Mouse (Mus musculus): ENCODE measurements around the gene Fam173a. TPM values are rescaled to one million over a fixed set of nuclear protein-coding genes. Genes with fewer than 3 reads are reported as not detected.
A peak's percentile ranks its signal among the peaks of the same experiment; 100 is the strongest.
"Not testable (repeated sequence)": the region's sequence is repeated elsewhere in the genome, so short reads cannot be mapped to it uniquely, and the experiment has no call there.

Gene Fam173a
- polyA plus RNA-seq, 1 experiment = 169 TPM

GRCm38 (mm10) chr17:25769331-25769730 is 23.4 kb downstream of the Fam173a start:
- DNase-seq (ENCODE audit: extremely low spot score in 1 of 2, low spot score in 1 of 2) = no peak

GRCm38 (mm10) chr17:25765886-25766285 is 26.8 kb downstream of the Fam173a start:
- DNase-seq (ENCODE audit: extremely low spot score in 1 of 2, low spot score in 1 of 2) = no peak

DNA sequence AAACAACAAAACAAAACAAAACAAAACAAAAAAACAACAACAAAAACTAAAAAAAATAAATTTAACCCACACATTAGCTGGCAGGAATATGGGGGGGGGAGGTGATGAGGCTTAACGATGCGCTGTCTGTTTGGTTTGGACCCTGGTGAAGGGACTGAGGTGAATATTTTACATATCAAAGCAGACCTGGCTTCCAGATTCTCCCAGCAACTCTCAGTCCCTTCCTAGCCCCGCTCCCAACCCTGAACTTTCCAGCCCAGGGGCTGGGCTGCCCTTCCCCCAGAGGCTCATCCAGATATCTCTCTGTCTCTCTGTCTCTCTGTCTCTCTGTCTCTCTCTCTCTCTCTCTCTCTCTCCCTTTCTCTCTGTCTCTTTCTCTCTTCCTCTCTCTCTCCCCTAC is 30.1 kb downstream of the Fam173a start:
- DNase-seq (ENCODE audit: extremely low spot score in 1 of 2, low spot score in 1 of 2) = no peak

- peak in 1 of 2 experiments; percentile 77 for DNase-seq (ENCODE audit: extremely low spot score in 1 of 2, low spot score in 1 of 2)
These were observed 31.1 kb downstream of the Fam173a start for GRCm38 (mm10) chr17:25761561-25761970.

DNA sequence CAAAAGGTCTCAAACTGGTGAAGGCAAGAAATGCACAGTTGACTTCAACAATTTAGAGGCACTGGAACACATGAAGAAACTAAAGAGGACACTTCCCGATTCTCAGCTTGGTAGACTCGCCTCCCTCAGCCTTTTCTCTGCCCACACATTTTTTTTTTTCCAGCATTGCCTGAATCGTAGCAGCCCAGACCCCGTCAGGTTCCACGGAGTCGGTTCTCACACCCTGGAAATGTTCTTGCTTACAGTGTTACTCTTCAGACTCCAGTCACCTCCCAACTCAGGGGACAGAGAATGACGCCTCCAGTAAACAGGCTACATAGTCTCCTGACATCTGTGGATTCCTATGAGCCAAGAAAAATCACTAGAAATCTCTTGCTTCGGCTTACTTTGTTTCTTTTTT is 32.6 kb downstream of the Fam173a start:
- peak in 1 of 2 experiments; percentile 67 for DNase-seq (ENCODE audit: extremely low spot score in 1 of 2, low spot score in 1 of 2)

DNA sequence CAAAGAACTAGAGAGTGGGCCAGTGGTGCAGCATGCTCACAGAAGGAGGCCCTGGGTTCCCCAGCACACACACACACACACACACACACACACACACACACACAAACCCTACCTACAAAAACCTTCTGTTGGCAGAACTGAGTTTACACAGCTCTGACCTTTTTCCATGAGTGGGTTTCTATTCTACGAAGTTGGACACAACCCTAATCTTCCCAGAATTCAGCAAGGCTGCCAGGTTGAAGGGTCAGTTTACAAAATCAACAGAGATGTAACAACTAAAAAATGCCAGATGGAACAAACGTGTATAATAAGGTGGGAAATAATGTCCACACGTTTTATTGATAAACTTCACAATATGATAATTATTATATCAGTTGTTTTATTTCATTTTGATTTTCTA is 35.0 kb downstream of the Fam173a start:
- DNase-seq (ENCODE audit: extremely low spot score in 1 of 2, low spot score in 1 of 2) = no peak

- DNase-seq (ENCODE audit: extremely low spot score in 1 of 2, low spot score in 1 of 2) = no peak
These were observed 36.1 kb downstream of the Fam173a start for GRCm38 (mm10) chr17:25756378-25757242.

DNA sequence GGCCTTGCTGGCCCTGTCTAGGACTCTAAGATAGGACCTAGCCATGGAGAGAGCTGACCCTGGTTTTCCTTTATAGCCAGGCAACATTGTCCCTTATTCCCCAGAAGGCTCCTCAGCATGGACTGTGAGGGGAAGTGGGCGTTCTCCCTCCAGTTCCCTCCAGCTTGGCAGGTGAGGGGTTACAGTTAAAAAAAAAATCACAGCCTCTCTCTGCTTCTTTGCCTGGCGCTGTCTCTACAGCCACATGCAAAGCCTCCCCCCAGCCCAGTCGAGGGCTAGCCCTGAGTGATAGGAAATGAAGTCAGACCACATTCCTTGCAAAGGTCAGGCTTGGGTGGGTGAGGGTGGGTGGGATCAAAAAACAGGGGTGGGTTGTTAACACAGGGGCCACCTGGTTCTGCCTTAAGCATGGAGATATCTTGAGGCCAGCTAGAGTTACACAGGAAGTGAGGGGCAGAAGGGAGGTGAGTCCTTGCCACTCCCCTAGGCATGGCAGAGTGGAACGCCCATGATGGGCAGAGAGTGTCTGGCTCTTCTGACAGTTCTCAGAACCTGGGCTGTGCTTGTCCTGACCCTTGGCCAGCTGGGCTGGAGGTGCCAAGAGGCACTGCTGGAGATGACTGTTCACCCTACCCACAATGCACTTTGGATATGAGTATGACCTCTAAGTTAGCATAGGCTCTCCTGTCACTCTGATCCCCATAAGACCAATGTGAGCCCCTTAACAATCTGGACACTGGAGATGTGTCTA is 36.9 kb downstream of the Fam173a start:
- no peak for DNase-seq (ENCODE audit: extremely low spot score in 1 of 2, low spot score in 1 of 2)

DNA sequence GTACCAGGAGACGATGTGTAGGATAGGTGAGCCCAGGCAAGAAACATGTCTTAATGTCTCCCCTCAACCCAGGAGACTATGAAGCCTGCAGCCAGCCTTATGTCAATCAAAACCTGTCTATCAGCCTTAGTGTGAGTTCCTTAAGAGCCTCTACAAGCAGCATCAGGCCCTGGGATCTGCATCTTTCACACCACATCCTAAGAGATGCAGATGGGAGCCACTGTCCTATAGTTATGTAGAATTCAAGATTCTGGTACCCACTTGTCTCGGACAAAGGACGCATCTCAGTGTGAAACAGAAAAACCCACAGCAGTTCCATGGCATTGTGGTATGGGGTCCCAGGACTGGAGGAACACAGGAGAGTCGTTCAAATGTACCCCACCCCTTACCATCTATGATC is 37.6 kb downstream of the Fam173a start:
- DNase-seq (ENCODE audit: extremely low spot score in 1 of 2, low spot score in 1 of 2) = no peak

DNA sequence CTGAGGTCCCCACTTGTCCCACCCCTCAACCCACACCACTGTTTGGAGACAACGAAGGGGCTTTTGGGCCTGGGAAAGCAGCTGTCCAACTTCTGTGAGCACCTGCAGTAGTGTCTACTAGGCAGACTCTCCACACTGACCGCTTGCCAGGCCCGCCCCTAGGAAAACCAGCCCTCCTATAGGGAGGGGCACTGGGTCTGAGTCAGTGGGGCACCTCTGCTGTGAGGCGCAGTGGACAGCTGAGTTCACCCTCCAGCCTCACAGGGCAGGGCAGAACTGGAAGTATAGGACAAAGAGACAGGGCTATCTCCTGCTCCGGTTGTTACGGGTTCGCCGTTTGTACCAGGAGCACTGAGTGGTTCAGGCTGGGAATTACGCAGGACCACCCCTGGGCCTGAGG is 38.5 kb downstream of the Fam173a start, which contains the start of gene Msln:
TSS of gene Msln (minus strand) at position 138 of the 400 bp plus-strand sequence.
- DNase-seq (ENCODE audit: extremely low spot score in 1 of 2, low spot score in 1 of 2) = no peak

DNA sequence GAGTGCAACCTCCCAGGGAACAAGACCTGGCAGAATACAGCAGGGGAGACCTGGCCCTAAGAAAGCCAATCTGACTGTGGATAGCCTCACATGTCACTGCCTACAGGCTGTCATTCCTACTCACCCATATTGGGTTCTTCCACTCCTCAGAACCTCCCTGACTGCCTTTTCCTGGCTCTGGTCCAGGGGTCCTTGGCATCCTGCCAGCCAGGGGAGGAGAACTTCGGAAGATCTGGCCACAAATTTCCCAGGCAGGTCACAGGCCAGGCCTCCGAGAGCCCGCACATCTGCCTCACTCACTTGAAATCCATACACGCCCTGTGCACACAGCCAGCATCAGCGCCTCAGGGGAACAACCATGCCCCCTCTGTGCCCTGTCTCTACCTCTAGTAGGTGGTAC is 41.3 kb downstream of the Fam173a start:
- no peak for DNase-seq (ENCODE audit: extremely low spot score in 1 of 2, low spot score in 1 of 2)

DNA sequence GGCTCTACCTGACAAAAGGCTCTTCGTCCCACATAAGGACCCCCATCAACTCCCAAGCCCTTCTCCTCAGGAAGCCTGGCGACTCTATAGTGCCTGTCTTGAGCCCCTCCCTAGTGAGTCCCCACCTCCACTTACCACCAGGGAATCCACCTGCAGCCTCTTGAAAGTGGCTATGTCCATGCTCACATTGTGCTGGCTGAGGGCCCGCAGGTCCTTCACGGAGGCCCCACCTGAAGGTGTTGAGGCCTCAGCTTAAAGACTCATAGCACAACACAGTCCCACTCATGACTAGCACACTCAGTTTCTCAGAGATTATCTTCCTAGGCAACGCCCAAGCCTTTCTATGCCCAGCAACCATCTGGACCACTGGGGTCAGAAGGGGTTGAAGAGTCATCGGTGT is 43.4 kb downstream of the Fam173a start:
- no peak for DNase-seq (ENCODE audit: extremely low spot score in 1 of 2, low spot score in 1 of 2)

DNA sequence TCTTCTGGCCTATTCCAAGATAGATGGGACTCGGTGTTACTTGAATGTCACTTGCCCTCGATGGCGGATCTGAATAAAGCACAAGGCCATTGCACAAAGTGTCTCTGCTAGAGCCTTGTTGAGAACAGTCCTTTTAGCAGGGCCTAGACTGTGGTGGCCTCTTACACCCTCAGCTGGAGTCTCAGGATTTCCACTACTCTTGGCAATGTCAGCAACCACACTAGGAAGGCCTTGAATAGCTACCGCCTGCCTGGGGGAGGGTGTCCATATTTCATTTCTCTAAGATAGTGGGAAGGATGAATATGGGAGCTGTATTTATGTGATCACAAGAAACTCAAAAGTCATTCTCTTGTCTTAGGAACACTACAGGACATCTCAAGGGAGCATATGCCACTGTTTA is 44.5 kb downstream of the Fam173a start:
- no peak for DNase-seq (ENCODE audit: extremely low spot score in 1 of 2, low spot score in 1 of 2)

GRCm38 (mm10) chr17:25744311-25744710 is 48.4 kb downstream of the Fam173a start:
- DNase-seq (ENCODE audit: extremely low spot score in 1 of 2, low spot score in 1 of 2) = no peak

DNA sequence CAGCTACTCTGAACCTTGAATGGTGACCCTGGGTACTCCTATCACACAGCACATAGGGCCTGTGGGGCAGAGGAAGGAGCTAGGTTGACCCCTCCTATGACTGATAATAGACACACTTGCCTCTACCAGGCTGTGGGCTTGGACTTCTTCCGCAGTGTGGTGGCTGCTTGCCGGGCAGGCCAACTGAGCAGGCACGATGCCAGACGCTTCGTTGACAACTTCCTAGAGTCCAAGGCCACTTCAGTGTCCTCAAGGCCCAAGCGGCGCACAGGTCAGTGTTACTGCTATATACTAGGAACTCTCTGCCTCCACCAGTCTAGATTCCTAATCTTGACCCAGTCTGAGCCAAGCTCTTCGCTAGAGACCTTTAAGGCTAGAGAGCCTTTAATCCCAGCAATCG is 48.9 kb downstream of the Fam173a start:
- no peak for DNase-seq (ENCODE audit: extremely low spot score in 1 of 2, low spot score in 1 of 2)

- not testable (repeated sequence) for DNase-seq (ENCODE audit: extremely low spot score in 1 of 2, low spot score in 1 of 2)
These were observed 51.2 kb downstream of the Fam173a start for GRCm38 (mm10) chr17:25741471-25741870.

Other genes with a start within 250 kb of the Fam173a start
- gene Sox8, start 222.2 kb downstream of the Fam173a start, polyA plus RNA-seq (2012; rRNA removed) = 41.2 and 43.2 TPM in 2 replicates
- gene Lmf1, start 213.8 kb downstream of the Fam173a start, polyA plus RNA-seq (2012; rRNA removed) = 17.1 and 18.3 TPM in 2 replicates
- gene Gng13, start 75.7 kb downstream of the Fam173a start, polyA plus RNA-seq (2012; rRNA removed) = 330 and 335 TPM in 2 replicates
- gene Chtf18, start 65.5 kb downstream of the Fam173a start, polyA plus RNA-seq (2012; rRNA removed) = 2.5 and 2.9 TPM in 2 replicates
- gene Rpusd1, start 65.2 kb downstream of the Fam173a start, polyA plus RNA-seq (2012; rRNA removed) = 98.8 and 117 TPM in 2 replicates
- gene Mslnl, start 56.9 kb downstream of the Fam173a start, polyA plus RNA-seq (2012; rRNA removed) = 0.16 and 0.88 TPM in 2 replicates
- gene Msln, start 38.5 kb downstream of the Fam173a start, polyA plus RNA-seq (2012; rRNA removed) = 2.9 and 3.0 TPM in 2 replicates
- gene Narfl, start 19.1 kb downstream of the Fam173a start, polyA plus RNA-seq (2012; rRNA removed) = 35.9 and 38.5 TPM in 2 replicates
- 223 and 246 TPM in 2 replicates for gene Haghl, start 7.2 kb downstream of the Fam173a start, polyA plus RNA-seq (2012; rRNA removed)
- gene Ccdc78, start 6.3 kb downstream of the Fam173a start, polyA plus RNA-seq (2012; rRNA removed) = 0.06 and 0.08 TPM in 2 replicates
- gene AC134908.4, start 2.8 kb upstream of the Fam173a start, polyA plus RNA-seq (2012; rRNA removed) = 1.4 and 2.0 TPM in 2 replicates
- gene Metrn, start 4.2 kb upstream of the Fam173a start, polyA plus RNA-seq (2012; rRNA removed) = 159 and 186 TPM in 2 replicates
- 604 and 691 TPM in 2 replicates for gene Fbxl16, start 16.2 kb upstream of the Fam173a start, polyA plus RNA-seq (2012; rRNA removed)
- gene Wdr24, start 30.7 kb upstream of the Fam173a start, polyA plus RNA-seq (2012; rRNA removed) = 34.8 and 40.0 TPM in 2 replicates
- gene Jmjd8, start 36.0 kb upstream of the Fam173a start, polyA plus RNA-seq (2012; rRNA removed) = 65.0 and 65.6 TPM in 2 replicates
- 272 and 292 TPM in 2 replicates for gene Stub1, start 40.5 kb upstream of the Fam173a start, polyA plus RNA-seq (2012; rRNA removed)
- gene Rhbdl1, start 44.4 kb upstream of the Fam173a start, polyA plus RNA-seq (2012; rRNA removed) = 106 and 111 TPM in 2 replicates
- 41.5 and 43.1 TPM in 2 replicates for gene Gm20683, start 48.9 kb upstream of the Fam173a start, polyA plus RNA-seq (2012; rRNA removed)
- gene Rhot2, start 52.0 kb upstream of the Fam173a start, polyA plus RNA-seq (2012; rRNA removed) = 101 and 122 TPM in 2 replicates
- gene Wdr90, start 68.6 kb upstream of the Fam173a start, polyA plus RNA-seq (2012; rRNA removed) = 33.6 and 39.7 TPM in 2 replicates
- 28.8 and 34.5 TPM in 2 replicates for gene Mcrip2, start 75.9 kb upstream of the Fam173a start, polyA plus RNA-seq (2012; rRNA removed)
- 74.9 and 79.9 TPM in 2 replicates for gene Mettl26, start 82.2 kb upstream of the Fam173a start, polyA plus RNA-seq (2012; rRNA removed)
- 0.61 and 0.64 TPM in 2 replicates for gene Wfikkn1, start 88.0 kb upstream of the Fam173a start, polyA plus RNA-seq (2012; rRNA removed)
- gene Rab40c, start 126.8 kb upstream of the Fam173a start, polyA plus RNA-seq (2012; rRNA removed) = 63.6 and 75.2 TPM in 2 replicates
- 141 and 146 TPM in 2 replicates for gene Pigq, start 152.0 kb upstream of the Fam173a start, polyA plus RNA-seq (2012; rRNA removed)
- gene Nhlrc4, start 152.1 kb upstream of the Fam173a start, polyA plus RNA-seq (2012; rRNA removed) = 0.30 and 1.0 TPM in 2 replicates
- gene A930017K11Rik, start 159.7 kb upstream of the Fam173a start, polyA plus RNA-seq (2012; rRNA removed) = 0.40 and 0.54 TPM in 2 replicates
- gene Capn15, start 192.9 kb upstream of the Fam173a start, polyA plus RNA-seq (2012; rRNA removed) = 48.5 and 52.9 TPM in 2 replicates